Mouse (Mus musculus): Measurements from ENCODE around the gene Calml4.

DNA sequence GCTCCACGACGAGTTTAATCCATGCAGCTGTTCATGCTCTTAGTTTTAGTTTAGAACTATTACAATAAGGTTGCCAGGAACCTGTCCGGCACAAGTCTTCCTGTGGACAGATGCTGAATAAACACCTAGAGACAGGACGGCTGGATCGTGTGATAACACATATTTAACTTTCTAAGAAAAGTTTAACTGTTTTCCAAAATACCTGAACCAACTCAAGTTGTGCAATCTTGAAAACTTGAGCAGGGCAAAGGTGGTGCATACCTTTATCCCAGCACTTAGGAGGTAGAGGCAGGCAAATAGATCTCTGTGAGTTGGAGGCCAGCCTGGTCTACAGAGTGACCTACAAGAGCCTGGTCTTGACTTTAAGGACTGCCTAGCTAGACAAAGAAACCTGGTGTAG lies 23.0 kb upstream of the Calml4 start:
- no peak for TF ChIP-seq USF1 (IDR thresholded peaks at IDR 0.05; ENCODE audit: low read depth)
- no peak for TF ChIP-seq CTCF (IDR thresholded peaks at IDR 0.05; ENCODE audit: control insufficient read depth, insufficient read depth, insufficient read length)
- no peak for TF ChIP-seq MYOD1 (IDR thresholded peaks at IDR 0.05; ENCODE audit: control insufficient read depth, insufficient read length, low read depth)
- no peak for TF ChIP-seq MYOG (IDR thresholded peaks at IDR 0.05; ENCODE audit: control insufficient read depth, extremely low read depth, insufficient read length)
